Mouse (Mus musculus) lung, adult 2 months (tissue): ENCODE measurements around the gene Camp.

Source experiments
- CTCF ChIP-seq: fragments of 200-500 bp; IDR thresholded peaks from 2 replicates; pipeline ENCODE4 v1.5.1; 2011; ENCODE audit warnings: mild to moderate bottlenecking, low read length, control low read depth; ENCODE audit not compliant: insufficient read depth
- POLR2A ChIP-seq: fragments of 200-500 bp; IDR thresholded peaks from 2 replicates; pipeline ENCODE4 v1.6.1; 2011; ENCODE audit warnings: low read depth, mild to moderate bottlenecking, control low read depth, low read length, borderline replicate concordance; ENCODE audit errors: extremely low read depth

DNA sequence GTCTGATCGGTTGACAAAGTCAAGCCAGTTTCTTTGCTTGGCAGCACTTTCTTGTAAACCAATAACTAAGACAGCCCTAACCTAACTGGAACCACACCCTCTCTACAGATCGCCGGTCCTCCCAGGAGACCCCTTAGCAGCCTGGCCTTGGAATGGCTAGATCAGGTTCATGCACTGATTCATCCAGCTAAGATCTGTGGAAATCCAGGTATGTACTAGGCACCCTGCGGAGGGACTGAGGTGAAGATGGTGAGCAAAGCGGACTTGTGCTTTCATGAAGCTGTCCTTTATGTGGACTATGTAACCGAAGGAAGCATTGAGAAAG is 16.4 kb downstream of the Camp start:
- TF ChIP-seq POLR2A, result no peak
- TF ChIP-seq CTCF, result no peak
